ENCODE assay signal across 19 mouse cellular contexts in genomic region chr9:118370581-118370980, GRCm38 (mm10).
A peak's percentile ranks its signal among the peaks of the same experiment; 100 is the strongest.
DNase-seq lines count a peak whose midpoint lies in the region; ATAC-seq and TF ChIP-seq lines count a peak whose summit lies in the region.
"Had no signal": no experiment of that assay in that cellular context is flagged by ENCODE, and none has a peak within 500 bp of the region (broad histone marks: within the 10 kb centered on the region; RNA-seq: fewer than 3 reads in every experiment).

No protein-coding gene starts in this region.

- H3K27ac ChIP-seq in embryonic facial prominence, embryonic 14.5 days (replicated peaks; ENCODE audit: low read depth, low read length): no peak overlapping the region
- no peak overlapping the region for H3K27ac ChIP-seq in embryonic facial prominence, embryonic 10.5 days (replicated peaks)
- H3K27ac ChIP-seq in heart, embryonic 10.5 days: no peak overlapping the region
- no peak overlapping the region for H3K27ac ChIP-seq in lung, postnatal 0 days (ENCODE audit: low read length)
- H3K27ac ChIP-seq: forebrain, embryonic 10.5 days; heart, embryonic 15.5 days; hindbrain, embryonic 13.5 days had no signal

- ATAC-seq in embryonic facial prominence, embryonic 14.5 days (ENCODE audit: low read depth): no peak
- ATAC-seq in lung, postnatal 0 days: no peak
- ATAC-seq: forebrain, postnatal 0 days; inflammation-experienced regulatory T-cells, adult 6 months had no signal

- no peak overlapping the region for H3K9ac ChIP-seq in embryonic facial prominence, embryonic 14.5 days (ENCODE audit: low read depth, low read length)
- no peak overlapping the region for H3K9ac ChIP-seq in lung, postnatal 0 days (replicated peaks; ENCODE audit: low read depth)
- H3K9ac ChIP-seq: forebrain, postnatal 0 days; heart, embryonic 15.5 days; hindbrain, embryonic 13.5 days had no signal

- TF ChIP-seq CTCF in lung, postnatal 0 days (IDR thresholded peaks at IDR 0.05): no peak

- DNase-seq in embryonic facial prominence, embryonic 14.5 days (ENCODE audit: low spot score): peak; percentile 41
- no peak for DNase-seq in embryonic facial prominence, embryonic 10.5 days (ENCODE audit: low spot score)
- peak; percentile 6 to 32 for DNase-seq in heart, adult 9 months (ENCODE audit: low spot score in 2 of 2)
- no peak for DNase-seq in heart, embryonic 10.5 days (ENCODE audit: low spot score)
- DNase-seq in lung, postnatal 0 days (ENCODE audit: low spot score): peak; percentile 40
- DNase-seq in lung, postnatal 10 days: no peak
- peak; percentile 18 for DNase-seq in heart, postnatal 4 days
- no peak for DNase-seq in cerebellum, postnatal 25 days
- DNase-seq: forebrain, postnatal 0 days; kidney, adult 9 months; left cerebral cortex, postnatal 4 days; liver; lung, postnatal 36 days; spleen, adult 18-20 months; thymus, postnatal 25 days had no signal

- 0 out of 2 replicates have a peak, but pooled peaks cover 2% of the 10 kb centered on the region for H3K9me3 ChIP-seq in embryonic facial prominence, embryonic 14.5 days (ENCODE audit: control insufficient read depth, low read length)
- no peaks in the 10 kb centered on the region for H3K9me3 ChIP-seq in embryonic facial prominence, embryonic 10.5 days
- no peaks in the 10 kb centered on the region for H3K9me3 ChIP-seq in heart, embryonic 10.5 days
- no peaks in the 10 kb centered on the region for H3K9me3 ChIP-seq in lung, postnatal 0 days (ENCODE audit: low read length)
- H3K9me3 ChIP-seq: forebrain, embryonic 10.5 days; heart, embryonic 15.5 days had no signal

- no peak for TF ChIP-seq EP300 in lung, postnatal 0 days (IDR thresholded peaks at IDR 0.05)

- 57% methylated on average over 6 of the region's 6 CpGs for WGBS in embryonic facial prominence, embryonic 14.5 days
- WGBS in embryonic facial prominence, embryonic 10.5 days: 80% methylated on average over 6 of the region's 6 CpGs
- WGBS in heart, embryonic 10.5 days: 78% methylated on average over 6 of the region's 6 CpGs
- 60% methylated on average over 6 of the region's 6 CpGs for WGBS in lung, postnatal 0 days

- H3K27me3 ChIP-seq in embryonic facial prominence, embryonic 14.5 days (replicated peaks; ENCODE audit: control insufficient read depth, insufficient read depth, low read length): no peaks in the 10 kb centered on the region
- no peaks in the 10 kb centered on the region for H3K27me3 ChIP-seq in embryonic facial prominence, embryonic 10.5 days (replicated peaks; ENCODE audit: low read depth, poor library complexity, severe bottlenecking)
- no peaks in the 10 kb centered on the region for H3K27me3 ChIP-seq in heart, embryonic 10.5 days (ENCODE audit: insufficient read depth, poor library complexity, severe bottlenecking)
- H3K27me3 ChIP-seq in lung, postnatal 0 days (replicated peaks; ENCODE audit: insufficient read depth, low read length): no peaks in the 10 kb centered on the region
- H3K27me3 ChIP-seq: heart, embryonic 15.5 days; hindbrain, embryonic 13.5 days had no signal

- no peak overlapping the region for H3K4me2 ChIP-seq in embryonic facial prominence, embryonic 14.5 days (ENCODE audit: low read depth, low read length)
- H3K4me2 ChIP-seq in lung, postnatal 0 days (replicated peaks; ENCODE audit: low read depth, low read length): no peak overlapping the region
- H3K4me2 ChIP-seq: heart, embryonic 15.5 days; hindbrain, embryonic 13.5 days had no signal

- no peaks in the 10 kb centered on the region for H3K4me1 ChIP-seq in embryonic facial prominence, embryonic 14.5 days (ENCODE audit: control insufficient read depth, insufficient read depth, low read length)
- no peaks in the 10 kb centered on the region for H3K4me1 ChIP-seq in embryonic facial prominence, embryonic 10.5 days
- H3K4me1 ChIP-seq in heart, embryonic 10.5 days: no peaks in the 10 kb centered on the region
- no peaks in the 10 kb centered on the region for H3K4me1 ChIP-seq in lung, postnatal 0 days (ENCODE audit: insufficient read depth, low read depth, low read length)
- H3K4me1 ChIP-seq: forebrain, embryonic 10.5 days; heart, embryonic 15.5 days; hindbrain, embryonic 13.5 days had no signal

- H3K4me3 ChIP-seq in embryonic facial prominence, embryonic 14.5 days (ENCODE audit: low read depth, low read length): no peak overlapping the region
- no peak overlapping the region for H3K4me3 ChIP-seq in embryonic facial prominence, embryonic 10.5 days
- H3K4me3 ChIP-seq in heart, embryonic 10.5 days: no peak overlapping the region
- no peak overlapping the region for H3K4me3 ChIP-seq in lung, postnatal 0 days (ENCODE audit: low read depth, low read length)
- H3K4me3 ChIP-seq: forebrain, embryonic 10.5 days; heart, embryonic 15.5 days; hindbrain, embryonic 13.5 days had no signal

- no peaks in the 10 kb centered on the region for H3K36me3 ChIP-seq in embryonic facial prominence, embryonic 14.5 days (ENCODE audit: control insufficient read depth, insufficient read depth, low read length)
- H3K36me3 ChIP-seq in embryonic facial prominence, embryonic 10.5 days (replicated peaks): no peaks in the 10 kb centered on the region
- H3K36me3 ChIP-seq in heart, embryonic 10.5 days: no peaks in the 10 kb centered on the region
- no peaks in the 10 kb centered on the region for H3K36me3 ChIP-seq in lung, postnatal 0 days (ENCODE audit: insufficient read depth, low read length)
- H3K36me3 ChIP-seq: forebrain, embryonic 10.5 days; heart, embryonic 15.5 days; hindbrain, embryonic 13.5 days had no signal

Comparison
In these comparisons a context has a peak if more than half of its experiments do, and no peak if none do; other contexts are left out.
1. DNase-seq: peak in embryonic facial prominence, embryonic 14.5 days (single experiment), heart, adult 9 months (2 of 2), lung, postnatal 0 days (single experiment) and heart, postnatal 4 days (single experiment); none in embryonic facial prominence, embryonic 10.5 days (single experiment), heart, embryonic 10.5 days (single experiment), lung, postnatal 10 days (single experiment) and cerebellum, postnatal 25 days (0 of 2).